Mouse (Mus musculus) NIH3T3 (cell line): ENCODE measurements at regions not wholly inside any gene's neighbourhood (a gene's known extent, or its start where the extent isn't known, plus 50 kb on each side); places are given as distances from the start of the nearest gene placed in this dataset.

ENCODE experiments used
- DNase-seq: peaks from one replicate; pipeline ENCODE4 v3.0.0-alpha.2; 2012; ENCODE audit warnings: low read depth

- no peak for DNase-seq
Observed at GRCm38 (mm10) chr10:118711529-118711928, 158.5 kb downstream of the Dyrk2 start.

GRCm38 (mm10) chr10:118711951-118712350, 158.1 kb downstream of the Dyrk2 start:
- no peak for DNase-seq

- DNase-seq = no peak
Observed at GRCm38 (mm10) chr10:118712951-118713350, 157.1 kb downstream of the Dyrk2 start.

GRCm38 (mm10) chr10:118714179-118714581, 155.8 kb downstream of the Dyrk2 start:
- no peak for DNase-seq

GRCm38 (mm10) chr10:118714595-118714994, 155.4 kb downstream of the Dyrk2 start:
- DNase-seq = no peak

GRCm38 (mm10) chr10:118720630-118721029, 149.4 kb downstream of the Dyrk2 start:
- DNase-seq = no peak

- no peak for DNase-seq
Observed at GRCm38 (mm10) chr10:118722132-118722551, 147.9 kb downstream of the Dyrk2 start.

- no peak for DNase-seq
Observed at GRCm38 (mm10) chr10:118722671-118723070, 147.3 kb downstream of the Dyrk2 start.

GRCm38 (mm10) chr10:118736093-118736492, 133.9 kb downstream of the Dyrk2 start:
- no peak for DNase-seq

- DNase-seq = peak; percentile 22
Observed at GRCm38 (mm10) chr10:118737064-118737463, 132.9 kb downstream of the Dyrk2 start.

GRCm38 (mm10) chr10:118739849-118740481, 130.0 kb downstream of the Dyrk2 start:
- DNase-seq = no peak

- no peak for DNase-seq
Observed at GRCm38 (mm10) chr10:118743831-118744230, 126.2 kb downstream of the Dyrk2 start.

GRCm38 (mm10) chr10:118746719-118747395, 123.2 kb downstream of the Dyrk2 start:
- peak; percentile 15 for DNase-seq

GRCm38 (mm10) chr10:118749039-118749438, 121.0 kb downstream of the Dyrk2 start:
- no peak for DNase-seq

- peak; percentile 47 for DNase-seq
Observed at GRCm38 (mm10) chr10:118749756-118750155, 120.3 kb downstream of the Dyrk2 start.

- DNase-seq = no peak
Observed at GRCm38 (mm10) chr10:118751110-118751509, 118.9 kb downstream of the Dyrk2 start.

GRCm38 (mm10) chr10:118753061-118753775, 116.8 kb downstream of the Dyrk2 start:
- DNase-seq = no peak

GRCm38 (mm10) chr10:118754791-118755190, 115.2 kb downstream of the Dyrk2 start:
- no peak for DNase-seq

- no peak for DNase-seq
Observed at GRCm38 (mm10) chr10:118758825-118759471, 111.1 kb downstream of the Dyrk2 start.

- no peak for DNase-seq
Observed at GRCm38 (mm10) chr10:118760441-118760840, 109.6 kb downstream of the Dyrk2 start.

GRCm38 (mm10) chr10:118761101-118761868, 108.7 kb downstream of the Dyrk2 start:
- no peak for DNase-seq

- DNase-seq = no peak
Observed at GRCm38 (mm10) chr10:118765051-118765450, 105.0 kb downstream of the Dyrk2 start.
